In genomic region chr2:164856309-164857100, GRCm38 (mm10) we compare ENCODE assay signal across 9 mouse cellular contexts. TPM values are rescaled to one million over a fixed set of nuclear protein-coding genes. Genes with fewer than 3 reads are reported as not detected.
A peak's percentile ranks its signal among the peaks of the same experiment; 100 is the strongest.
DNase-seq lines count a peak whose midpoint lies in the region; ATAC-seq lines count a peak whose summit lies in the region.
"Had no signal": no experiment of that assay in that cellular context is flagged by ENCODE, and none has a peak within 500 bp of the region (broad histone marks: within the 10 kb centered on the region; RNA-seq: fewer than 3 reads in every experiment).

No protein-coding gene starts in this region.

- peak; percentile 40 for DNase-seq in adrenal gland, postnatal 10 days
- DNase-seq in adrenal gland, adult 18-20 months (ENCODE audit: low spot score in 2 of 2), result no peak
- DNase-seq in thymus, postnatal 4 days, result peak; percentile 45
- no peak for DNase-seq in thymus, adult 18-20 months
- no peak for DNase-seq in c-Kit-positive CD71-positive TER-119-positive erythroid progenitor cells, embryonic 14.5 days (ENCODE audit: low spot score)
- no peak for DNase-seq in frontal cortex, postnatal 25 days (ENCODE audit: low spot score in 2 of 2)

- peak overlapping the region; percentile 35 for H3K4me3 ChIP-seq in hindbrain, embryonic 16.5 days (ENCODE audit: low read length)

- H3K9me3 ChIP-seq in hindbrain, embryonic 16.5 days (ENCODE audit: control insufficient read depth, low read length), result no peaks in the 10 kb centered on the region

- peaks cover 8% of the 10 kb centered on the region; the same call in 1 of the 2 replicates for H3K27me3 ChIP-seq in hindbrain, embryonic 16.5 days (replicated peaks; ENCODE audit: control insufficient read depth, insufficient read depth, low read length)

- no peak overlapping the region; the same call in 1 of the 2 replicates for H3K27ac ChIP-seq in hindbrain, embryonic 16.5 days (ENCODE audit: low read depth, low read length)

- peaks cover 17% of the 10 kb centered on the region for H3K4me1 ChIP-seq in hindbrain, embryonic 16.5 days (ENCODE audit: control insufficient read depth, insufficient read depth, low read depth, low read length)

- under 1% methylated on average over 42 of the region's 42 CpGs for WGBS in hindbrain, embryonic 16.5 days

- H3K4me2 ChIP-seq in hindbrain, embryonic 16.5 days (ENCODE audit: low read length), result peak overlapping the region; percentile 58

- H3K9ac ChIP-seq in hindbrain, embryonic 16.5 days (ENCODE audit: low read depth, low read length), result peak overlapping the region; percentile 56

- peak; percentile 25; the same call in 1 of the 2 replicates for ATAC-seq in hindbrain, embryonic 16.5 days
- ATAC-seq in megakaryocyte-erythroid progenitor cell, adult 5-6 weeks (replicated peaks; ENCODE audit: low FRiP score, low TSS enrichment, poor library complexity, severe bottlenecking), result 0 out of 2 replicates have a peak, but pooled peaks have one; percentile 9

- no peaks in the 10 kb centered on the region for H3K36me3 ChIP-seq in hindbrain, embryonic 16.5 days (ENCODE audit: control insufficient read depth, insufficient read depth, low read length)

RNA-seq across cellular contexts. Expression of gene Pltp, which starts 1.0 kb away (rescaled TPM):
- 10 to 100 TPM; 31.5 to 36.6 TPM for total RNA-seq in adrenal gland, postnatal 10 days (2021)
- total RNA-seq in adrenal gland, adult 18-20 months (2021), result 10 to 100 TPM; 22.5 to 55.9 TPM
- 127 and 140 TPM in 2 replicates for polyA plus RNA-seq in hindbrain, embryonic 16.5 days (2015; fragmentation: Nextera tagmentation; extraction: Ambion mirVana)
- total RNA-seq in megakaryocyte-erythroid progenitor cell, adult 5-6 weeks (2014; fragmentation: Nextera tagmentation), result not detected in 2 replicates
- total RNA-seq in megakaryocyte-erythroid progenitor cell, adult 5-6 weeks (2017), result not detected in 2 replicates

RNA-seq across cellular contexts. Expression of gene Pcif1, which starts 22.6 kb away (rescaled TPM):
- total RNA-seq in adrenal gland, postnatal 10 days (2021), result 10 to 100 TPM; 47.1 to 55.0 TPM
- total RNA-seq in adrenal gland, adult 18-20 months (2021), result 10 to 100 TPM; 35.1 to 48.6 TPM
- polyA plus RNA-seq in hindbrain, embryonic 16.5 days (2015; fragmentation: Nextera tagmentation; extraction: Ambion mirVana), result 71.3 and 77.6 TPM in 2 replicates
- 59.0 and 61.7 TPM in 2 replicates for total RNA-seq in megakaryocyte-erythroid progenitor cell, adult 5-6 weeks (2014; fragmentation: Nextera tagmentation)
- 13.2 and 16.3 TPM in 2 replicates for total RNA-seq in megakaryocyte-erythroid progenitor cell, adult 5-6 weeks (2017)

RNA-seq across cellular contexts. Expression of gene Neurl2, which starts 23.2 kb away (rescaled TPM):
- 1 to 10 TPM; 3.4 to 8.0 TPM for total RNA-seq in adrenal gland, postnatal 10 days (2021)
- total RNA-seq in adrenal gland, adult 18-20 months (2021), result 1 to 10 TPM; 1.4 to 1.7 TPM
- polyA plus RNA-seq in hindbrain, embryonic 16.5 days (2015; fragmentation: Nextera tagmentation; extraction: Ambion mirVana), result 6.7 and 7.8 TPM in 2 replicates
- total RNA-seq in megakaryocyte-erythroid progenitor cell, adult 5-6 weeks (2014; fragmentation: Nextera tagmentation), result 0.26 and 1.8 TPM in 2 replicates
- total RNA-seq in megakaryocyte-erythroid progenitor cell, adult 5-6 weeks (2017), result 2.3 TPM in 1 of 2 replicates, not detected in the other
- total RNA-seq: hematopoietic stem cell, adult 5-6 weeks had no signal

RNA-seq across cellular contexts. Expression of gene Ctsa, which starts 23.8 kb away (rescaled TPM):
- total RNA-seq in adrenal gland, postnatal 10 days (2021), result 100 to 1,000 TPM; 100 to 103 TPM
- total RNA-seq in adrenal gland, adult 18-20 months (2021), result 100 to 1,000 TPM; 103 to 106 TPM
- 108 and 114 TPM in 2 replicates for polyA plus RNA-seq in hindbrain, embryonic 16.5 days (2015; fragmentation: Nextera tagmentation; extraction: Ambion mirVana)
- total RNA-seq in megakaryocyte-erythroid progenitor cell, adult 5-6 weeks (2014; fragmentation: Nextera tagmentation), result 63.5 and 87.0 TPM in 2 replicates
- 40.0 and 58.0 TPM in 2 replicates for total RNA-seq in megakaryocyte-erythroid progenitor cell, adult 5-6 weeks (2017)

RNA-seq across cellular contexts. Expression of gene Spata25, which starts 28.2 kb away (rescaled TPM):
- total RNA-seq in adrenal gland, postnatal 10 days (2021), result not detected
- not detected for total RNA-seq in adrenal gland, adult 18-20 months (2021)
- polyA plus RNA-seq in hindbrain, embryonic 16.5 days (2015; fragmentation: Nextera tagmentation; extraction: Ambion mirVana), result not detected in 2 replicates
- total RNA-seq in megakaryocyte-erythroid progenitor cell, adult 5-6 weeks (2014; fragmentation: Nextera tagmentation), result not detected in 2 replicates
- total RNA-seq in megakaryocyte-erythroid progenitor cell, adult 5-6 weeks (2017), result not detected in 2 replicates
- total RNA-seq: hematopoietic stem cell, adult 5-6 weeks had no signal

Comparison
In these comparisons a context has a peak if more than half of its experiments do, and no peak if none do; other contexts are left out.
1. DNase-seq: peak in adrenal gland, postnatal 10 days (single experiment) and thymus, postnatal 4 days (single experiment); none in adrenal gland, adult 18-20 months (0 of 2), thymus, adult 18-20 months (0 of 2), c-Kit-positive CD71-positive TER-119-positive erythroid progenitor cells, embryonic 14.5 days (single experiment) and frontal cortex, postnatal 25 days (0 of 2).
2. RNA of gene Pltp, which starts 1.0 kb away (total RNA-seq): 22.5 to 55.9 TPM in adrenal gland, adult 18-20 months and 31.5 to 36.6 TPM in adrenal gland, postnatal 10 days; not detected in megakaryocyte-erythroid progenitor cell, adult 5-6 weeks; every median in the first group is over 10 times any median in the second.